Mouse (Mus musculus) heart, embryonic 16.5 days (tissue): ENCODE measurements around the gene Wnk2. TPM values are rescaled to one million over a fixed set of nuclear protein-coding genes. Genes with fewer than 3 reads are reported as not detected.

Experiments
- ATAC-seq: fragments of 200-750 bp; cut with Nextera tagmentation; replicated peaks from 2 replicates; pipeline ENCODE4 v1.8.0; 2017; ENCODE audit warnings: moderate number of reproducible peaks; ENCODE audit not compliant: insufficient read depth, low FRiP score; ENCODE audit errors: extremely low read depth
- H3K27ac ChIP-seq: fragments of 300-500 bp; sonication (generic); 2 replicates; pipeline ENCODE4 v1.5.1; 2014; ENCODE audit warnings: mild to moderate bottlenecking, low read length, control low read depth, moderate library complexity
- H3K27me3 ChIP-seq: fragments of 300-500 bp; sonication (generic); 2 replicates; pipeline ENCODE4 v1.6.1; 2014; ENCODE audit warnings: low read length, mixed read lengths; ENCODE audit not compliant: control insufficient read depth, insufficient read depth
- H3K36me3 ChIP-seq: fragments of 300-500 bp; sonication (generic); 2 replicates; pipeline ENCODE4 v1.6.1; 2014; ENCODE audit not compliant: control insufficient read depth, insufficient read depth
- H3K4me1 ChIP-seq: fragments of 300-500 bp; sonication (generic); 2 replicates; pipeline ENCODE4 v1.6.1; 2014; ENCODE audit warnings: low read length, mixed read lengths; ENCODE audit not compliant: control insufficient read depth, insufficient read depth
- H3K4me2 ChIP-seq: fragments of 300-500 bp; sonication (generic); 2 replicates; pipeline ENCODE4 v1.6.1; 2014; ENCODE audit warnings: low read depth, mild to moderate bottlenecking, control low read depth, low read length
- H3K4me3 ChIP-seq: fragments of 300-500 bp; sonication (generic); 2 replicates; pipeline ENCODE4 v1.5.1; 2014; ENCODE audit warnings: mild to moderate bottlenecking, control low read depth, low read length
- H3K9ac ChIP-seq: fragments of 300-500 bp; sonication (generic); 2 replicates; pipeline ENCODE4 v1.6.1; 2014; ENCODE audit warnings: low read length, control low read depth
- H3K9me3 ChIP-seq: fragments of 300-500 bp; sonication (generic); replicated peaks from 2 replicates; pipeline ENCODE4 v1.6.1; 2016; ENCODE audit warnings: low read length; ENCODE audit not compliant: control insufficient read depth
- WGBS: fragments of 180-500 bp; shearing (Covaris S2); extraction: QIAGEN DNeasy Blood & Tissue Kit; methylation state at CpG from one replicate; pipeline ENCODE4 v1.1.7; 2014; 5-methylcytosine and 5-hydroxymethylcytosine counted together
- polyA plus RNA-seq: library from polyadenylated mRNA; unstranded; fragments of >200 nt; fragmentation: Nextera tagmentation; extraction: Ambion mirVana; gene quantifications from 2 replicates; pipeline ENCODE4 v1.2.1, GENCODE M21; 2015

Wnk2 gene
- 1.8 and 1.9 TPM in 2 replicates for polyA plus RNA-seq

DNA sequence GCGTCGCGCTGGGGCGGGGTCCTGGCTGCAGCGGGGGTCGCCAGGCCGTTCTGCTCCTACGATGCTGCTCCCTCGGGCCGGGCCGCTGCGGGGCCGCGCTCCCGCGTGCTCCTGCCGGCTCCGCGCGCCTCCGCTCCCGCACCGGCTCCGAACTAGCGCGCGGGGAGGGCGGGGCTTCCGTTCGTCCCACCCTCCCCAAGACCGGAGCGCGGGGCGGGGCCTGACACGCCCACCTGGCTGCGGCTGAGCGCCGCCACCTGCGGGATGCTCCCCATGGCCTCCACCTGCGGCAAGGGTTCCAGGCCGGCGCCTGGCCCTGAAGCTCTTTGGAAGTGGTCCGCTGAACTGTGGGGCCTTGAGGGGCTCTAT is at the start of gene Wnk2:
Gene Wnk2 (minus strand): TSS at position 157 of the 369 bp plus-strand sequence.
- peak within 1 kb of the TSS; percentile 76 for H3K4me3 ChIP-seq
- H3K27ac ChIP-seq, result no peak within 1 kb of the TSS

DNA sequence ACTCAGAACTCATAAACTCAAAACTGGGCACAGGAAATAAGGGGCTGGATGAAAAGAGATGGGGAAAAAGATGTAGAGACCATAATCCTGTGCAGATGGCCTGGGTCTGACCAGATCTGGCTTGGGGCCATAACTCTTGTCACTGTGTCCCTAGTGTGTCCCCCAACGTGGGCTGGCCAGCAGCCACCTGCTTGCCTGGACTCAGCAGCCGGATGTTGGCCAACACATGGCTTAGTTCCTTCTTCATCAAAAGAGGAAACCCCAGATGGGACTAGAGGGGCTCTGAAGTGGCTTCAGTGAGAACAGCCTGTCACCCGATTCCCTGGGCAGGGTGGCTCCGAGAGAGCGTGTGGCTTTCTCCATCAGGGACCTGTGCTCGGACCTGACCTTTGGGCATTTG is 49.0 kb upstream of the Wnk2 start:
- Histone ChIP-seq H3K9ac (no peak overlapping the region), H3K4me3 (no peak overlapping the region), H3K27me3 (no peaks in the 10 kb centered on the region), H3K9me3 (no peaks in the 10 kb centered on the region), H3K36me3 (peaks cover 8% of the 10 kb centered on the region), H3K27ac (no peak overlapping the region), H3K4me1 (peaks cover 17% of the 10 kb centered on the region), H3K4me2 (no peak overlapping the region)
- ATAC-seq, result no peak
- 58% methylated on average over 6 of the region's 6 CpGs for WGBS

More for the DNA sequence above, at the start of gene Wnk2:
- peak within 1 kb of the TSS; percentile 77 for H3K9ac ChIP-seq
- peak; percentile 72 for ATAC-seq
- no peaks in the 10 kb centered on the region for H3K9me3 ChIP-seq
- no peaks in the 10 kb centered on the region for H3K36me3 ChIP-seq
- WGBS, result 0% methylated on average over 40 of the region's 43 CpGs
- peaks cover 32% of the 10 kb centered on the region for H3K27me3 ChIP-seq
- peak within 1 kb of the TSS; percentile 95 for H3K4me2 ChIP-seq
- peaks cover 15% of the 10 kb centered on the region for H3K4me1 ChIP-seq

DNA sequence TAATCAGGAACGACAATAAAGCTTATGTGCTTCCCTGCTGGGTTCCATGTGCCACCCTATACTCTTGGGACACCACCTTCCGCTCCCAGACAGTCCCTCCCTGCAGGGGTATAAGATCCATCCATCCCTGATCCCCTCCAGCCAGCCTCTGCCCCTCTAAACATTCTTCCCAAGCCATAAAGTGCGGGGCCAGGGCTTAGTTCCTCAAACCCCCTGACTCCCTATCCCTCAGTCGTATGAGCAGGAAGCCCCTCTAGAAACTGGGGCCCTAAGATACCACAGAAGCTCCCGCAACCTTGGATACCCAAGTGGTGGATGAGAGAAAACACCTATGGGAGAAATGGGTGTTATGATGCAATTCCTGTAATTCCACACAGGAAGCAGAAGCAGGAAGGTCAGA is 48.4 kb upstream of the Wnk2 start:
- ATAC-seq, result no peak
- H3K9me3 ChIP-seq, result no peaks in the 10 kb centered on the region
- H3K4me1 ChIP-seq, result peaks cover 23% of the 10 kb centered on the region
- H3K36me3 ChIP-seq, result peaks cover 8% of the 10 kb centered on the region
- no peak overlapping the region for H3K4me2 ChIP-seq
- no peak overlapping the region for H3K4me3 ChIP-seq
- 84% methylated on average over 5 of the region's 5 CpGs for WGBS
- no peaks in the 10 kb centered on the region for H3K27me3 ChIP-seq
- no peak overlapping the region for H3K9ac ChIP-seq
- H3K27ac ChIP-seq, result no peak overlapping the region

DNA sequence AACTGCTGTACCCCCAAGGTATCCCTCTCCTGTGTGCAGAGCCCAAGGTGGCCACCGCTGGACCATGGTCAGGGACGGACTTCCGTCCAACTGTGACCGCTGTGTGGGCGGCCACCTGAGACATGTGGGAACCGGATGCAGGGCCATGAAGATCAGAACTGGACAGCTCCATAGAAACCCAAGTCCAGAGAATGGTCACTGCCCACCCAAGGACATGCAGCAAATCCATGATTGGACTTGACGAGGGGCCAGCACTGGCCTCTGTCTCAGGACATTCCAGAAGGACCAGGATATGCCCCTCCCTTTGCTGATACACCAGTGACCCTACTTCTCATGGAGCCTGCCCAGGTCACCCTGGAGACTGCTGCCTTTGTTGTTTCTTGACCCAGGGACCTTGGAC is 47.8 kb upstream of the Wnk2 start:
- no peak for ATAC-seq
- Histone ChIP-seq H3K9ac (no peak overlapping the region), H3K27me3 (no peaks in the 10 kb centered on the region), H3K4me3 (no peak overlapping the region), H3K4me1 (peaks cover 29% of the 10 kb centered on the region), H3K27ac (no peak overlapping the region), H3K4me2 (no peak overlapping the region), H3K9me3 (no peaks in the 10 kb centered on the region), H3K36me3 (peaks cover 8% of the 10 kb centered on the region)
- 85% methylated on average over 7 of the region's 7 CpGs for WGBS

DNA sequence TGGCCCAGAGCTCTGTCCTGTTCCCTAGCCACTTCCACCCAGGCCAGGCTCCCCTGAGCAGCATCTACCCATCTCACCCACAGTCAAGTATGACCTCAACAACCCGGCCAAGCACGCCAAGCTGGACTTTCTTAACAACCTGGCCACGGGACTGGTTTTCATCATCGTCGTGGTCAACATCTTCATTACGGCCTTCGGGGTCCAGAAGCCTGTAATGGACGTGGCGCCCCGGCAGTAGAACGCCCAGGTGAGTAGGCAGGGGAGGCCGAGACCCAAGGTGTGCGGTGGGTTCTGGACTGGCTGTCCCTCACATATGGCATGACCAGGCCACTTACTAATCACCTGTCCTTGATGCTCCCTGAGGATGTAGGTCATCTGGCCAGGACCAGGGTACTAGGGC is 47.0 kb upstream of the Wnk2 start:
- ATAC-seq, result no peak
- H3K4me2 ChIP-seq, result no peak overlapping the region
- H3K36me3 ChIP-seq, result peaks cover 8% of the 10 kb centered on the region
- H3K9ac ChIP-seq, result no peak overlapping the region
- no peaks in the 10 kb centered on the region for H3K27me3 ChIP-seq
- H3K9me3 ChIP-seq, result no peaks in the 10 kb centered on the region
- no peak overlapping the region for H3K27ac ChIP-seq
- 92% methylated on average over 13 of the region's 13 CpGs for WGBS
- H3K4me1 ChIP-seq, result peaks cover 35% of the 10 kb centered on the region
- no peak overlapping the region for H3K4me3 ChIP-seq

DNA sequence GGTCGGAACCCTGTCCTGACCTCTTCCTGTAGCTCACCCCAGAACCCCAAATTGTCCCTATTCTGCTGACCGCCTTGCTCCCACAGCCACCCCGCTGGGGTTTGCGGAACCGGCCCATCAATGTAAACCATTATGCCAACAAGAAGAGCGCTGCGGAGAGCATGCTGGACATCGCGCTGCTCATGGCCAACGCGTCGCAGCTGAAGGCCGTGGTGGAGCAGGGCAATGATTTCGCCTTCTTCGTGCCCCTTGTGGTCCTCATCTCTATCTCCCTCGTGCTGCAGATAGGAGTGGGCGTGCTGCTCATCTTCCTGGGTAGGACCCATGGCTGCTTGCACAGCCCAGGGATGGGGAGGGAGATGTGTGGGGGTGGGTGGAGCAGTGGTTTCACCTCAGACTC is 45.8 kb upstream of the Wnk2 start:
- Histone ChIP-seq H3K9ac (no peak overlapping the region), H3K27me3 (no peaks in the 10 kb centered on the region), H3K4me3 (no peak overlapping the region), H3K27ac (no peak overlapping the region), H3K9me3 (no peaks in the 10 kb centered on the region), H3K36me3 (peaks cover 8% of the 10 kb centered on the region), H3K4me2 (no peak overlapping the region), H3K4me1 (peaks cover 44% of the 10 kb centered on the region)
- no peak for ATAC-seq
- 90% methylated on average over 17 of the region's 17 CpGs for WGBS

DNA sequence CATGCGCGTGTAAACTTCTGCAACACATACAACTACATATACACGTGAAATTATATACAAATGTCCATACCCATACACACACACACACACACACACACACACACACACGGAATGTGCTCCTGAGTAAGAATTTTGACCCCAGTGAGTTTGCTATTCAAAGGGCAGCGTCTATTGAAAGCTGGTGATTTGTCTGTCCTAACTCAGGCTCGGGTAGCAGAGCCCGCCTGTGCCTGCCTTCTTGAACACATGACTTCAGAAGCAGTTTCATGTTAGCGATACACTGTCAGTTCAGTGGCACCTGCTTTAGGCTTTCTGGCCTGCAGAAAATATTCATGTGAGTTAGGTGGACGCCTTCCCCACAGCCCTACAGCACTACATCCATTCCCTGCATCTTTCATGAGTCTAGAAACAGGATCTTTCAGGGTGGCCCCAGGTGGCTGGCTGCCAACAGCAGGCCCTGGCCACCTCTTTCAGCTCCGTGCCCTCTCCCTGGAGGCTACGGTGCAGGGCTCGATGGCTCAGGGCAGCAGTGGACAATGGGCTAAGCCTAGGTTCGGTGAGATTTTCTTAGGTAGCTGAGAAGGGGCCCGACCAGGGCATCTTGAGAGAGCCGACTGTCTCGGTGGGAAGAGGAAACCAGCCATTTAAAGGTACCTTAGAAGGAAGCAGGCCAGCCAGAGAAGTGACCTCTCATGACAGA is 44.5 kb upstream of the Wnk2 start:
- H3K9me3 ChIP-seq, result no peaks in the 10 kb centered on the region
- H3K27ac ChIP-seq, result no peak overlapping the region
- H3K36me3 ChIP-seq, result peaks cover 8% of the 10 kb centered on the region
- peaks cover 50% of the 10 kb centered on the region for H3K4me1 ChIP-seq
- no peak overlapping the region for H3K9ac ChIP-seq
- no peak for ATAC-seq
- no peak overlapping the region for H3K4me3 ChIP-seq
- H3K27me3 ChIP-seq, result no peaks in the 10 kb centered on the region
- no peak overlapping the region for H3K4me2 ChIP-seq
- 65% methylated on average over 16 of the region's 16 CpGs for WGBS

DNA sequence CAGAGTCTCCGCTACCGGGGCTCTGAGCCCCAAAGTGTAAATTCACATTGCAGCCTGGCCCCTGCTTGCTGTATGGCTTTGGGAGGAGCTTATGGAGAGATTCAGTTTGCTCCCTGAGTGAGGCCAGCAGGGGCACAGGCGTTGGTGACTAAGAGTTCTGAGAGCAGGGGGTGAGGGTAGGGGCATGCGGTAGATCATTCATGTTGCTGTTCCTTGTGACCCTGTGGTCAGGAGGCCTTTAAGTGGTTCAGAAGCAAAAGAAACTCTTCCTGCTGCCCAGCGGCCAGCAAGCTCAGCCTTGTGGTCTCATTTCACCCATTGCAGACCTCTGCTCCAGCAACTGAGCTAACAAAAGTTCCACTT is 43.8 kb upstream of the Wnk2 start:
- peaks cover 52% of the 10 kb centered on the region for H3K4me1 ChIP-seq
- no peaks in the 10 kb centered on the region for H3K27me3 ChIP-seq
- H3K36me3 ChIP-seq, result peaks cover 8% of the 10 kb centered on the region
- no peak for ATAC-seq
- H3K4me2 ChIP-seq, result no peak overlapping the region
- WGBS, result 52% methylated on average over 5 of the region's 5 CpGs
- peak overlapping the region; percentile 6; the same call in 1 of the 2 replicates for H3K9ac ChIP-seq
- no peak overlapping the region for H3K27ac ChIP-seq
- no peak overlapping the region for H3K4me3 ChIP-seq
- H3K9me3 ChIP-seq, result no peaks in the 10 kb centered on the region

DNA sequence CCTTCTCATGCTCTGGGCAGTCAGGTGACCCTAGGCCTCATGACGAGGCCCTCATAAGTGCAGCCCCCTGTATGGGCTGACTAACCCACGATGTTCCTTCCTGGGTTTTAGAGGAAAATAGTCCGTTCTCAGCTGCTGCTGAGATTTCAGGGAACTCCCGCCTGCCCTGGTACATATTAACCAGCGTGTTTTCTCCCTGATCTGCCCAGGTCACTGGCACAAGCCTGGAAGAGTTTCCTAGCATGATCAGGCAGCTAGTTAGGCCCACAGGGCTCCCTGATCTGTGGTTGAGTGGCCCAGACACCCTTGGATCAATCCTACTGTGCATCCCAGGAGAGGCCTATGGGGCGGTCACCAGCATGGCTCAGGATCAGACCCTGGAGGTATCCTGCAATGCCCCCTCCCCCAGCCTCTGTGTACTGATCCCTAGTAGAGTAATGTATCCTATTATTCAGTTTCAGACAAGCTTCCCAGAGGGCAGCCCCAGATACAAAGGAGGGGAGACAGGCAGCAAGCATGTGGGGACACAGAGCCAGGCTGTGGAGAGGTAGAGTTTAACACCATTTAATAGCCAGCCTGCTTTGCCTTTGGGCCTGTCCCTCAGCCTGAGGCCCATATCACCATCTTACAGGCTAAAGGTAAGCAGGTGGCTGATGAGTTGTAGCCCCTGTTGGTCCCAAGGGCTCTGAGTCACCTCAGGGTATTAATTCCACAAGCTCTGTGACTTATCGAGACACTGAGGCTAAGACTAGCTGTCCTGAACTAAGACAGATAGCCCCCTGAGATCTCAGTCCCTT is 43.3 kb upstream of the Wnk2 start:
- Histone ChIP-seq H3K9ac (peak overlapping the region; percentile 6; the same call in 1 of the 2 replicates), H3K36me3 (peaks cover 8% of the 10 kb centered on the region; the same call in 1 of the 2 replicates), H3K4me1 (peaks cover 51% of the 10 kb centered on the region), H3K27me3 (no peaks in the 10 kb centered on the region), H3K4me2 (no peak overlapping the region), H3K9me3 (no peaks in the 10 kb centered on the region), H3K4me3 (no peak overlapping the region), H3K27ac (no peak overlapping the region)
- WGBS, result 77% methylated on average over 7 of the region's 7 CpGs
- ATAC-seq, result no peak
